Mouse (Mus musculus) heart, postnatal 10 days (tissue): ENCODE data around the gene Chn2. TPM values are rescaled to one million over a fixed set of nuclear protein-coding genes. Genes with fewer than 3 reads are reported as not detected.

ENCODE experiments used
- DNase-seq, 2 experiments: peaks; one replicate each; pipeline ENCODE4 v3.0.0; 2021
- intact Hi-C: fragments of 180-260 bp; cut with DNase I; formaldehyde crosslinking; loops from one replicate; pipeline ENCODE4 v1.15.1; 2025
- total RNA-seq, 2 experiments: library from RNA; stranded (reverse); gene quantifications; 2 replicates each; pipeline ENCODE4 v1.2.3; 2021

Gene Chn2
- total RNA-seq, 2 experiments from 2014 or later, result 5.2 to 6.0 TPM

GRCm38 (mm10) chr6:54041386-54042043 is 2.2 kb downstream of the Chn2 start:
- no peak for DNase-seq
- intact Hi-C loops, result no loop called here

GRCm38 (mm10) chr6:54042142-54042541 is 2.8 kb downstream of the Chn2 start:
- no peak for DNase-seq
- intact Hi-C loops, result no loop called here

- no peak for DNase-seq
- intact Hi-C loops, result no loop called here
These were observed 4.2 kb downstream of the Chn2 start for GRCm38 (mm10) chr6:54043536-54043935.

GRCm38 (mm10) chr6:54045748-54046721 is 6.7 kb downstream of the Chn2 start:
- intact Hi-C loops, result no loop called here
- DNase-seq, result no peak

DNA sequence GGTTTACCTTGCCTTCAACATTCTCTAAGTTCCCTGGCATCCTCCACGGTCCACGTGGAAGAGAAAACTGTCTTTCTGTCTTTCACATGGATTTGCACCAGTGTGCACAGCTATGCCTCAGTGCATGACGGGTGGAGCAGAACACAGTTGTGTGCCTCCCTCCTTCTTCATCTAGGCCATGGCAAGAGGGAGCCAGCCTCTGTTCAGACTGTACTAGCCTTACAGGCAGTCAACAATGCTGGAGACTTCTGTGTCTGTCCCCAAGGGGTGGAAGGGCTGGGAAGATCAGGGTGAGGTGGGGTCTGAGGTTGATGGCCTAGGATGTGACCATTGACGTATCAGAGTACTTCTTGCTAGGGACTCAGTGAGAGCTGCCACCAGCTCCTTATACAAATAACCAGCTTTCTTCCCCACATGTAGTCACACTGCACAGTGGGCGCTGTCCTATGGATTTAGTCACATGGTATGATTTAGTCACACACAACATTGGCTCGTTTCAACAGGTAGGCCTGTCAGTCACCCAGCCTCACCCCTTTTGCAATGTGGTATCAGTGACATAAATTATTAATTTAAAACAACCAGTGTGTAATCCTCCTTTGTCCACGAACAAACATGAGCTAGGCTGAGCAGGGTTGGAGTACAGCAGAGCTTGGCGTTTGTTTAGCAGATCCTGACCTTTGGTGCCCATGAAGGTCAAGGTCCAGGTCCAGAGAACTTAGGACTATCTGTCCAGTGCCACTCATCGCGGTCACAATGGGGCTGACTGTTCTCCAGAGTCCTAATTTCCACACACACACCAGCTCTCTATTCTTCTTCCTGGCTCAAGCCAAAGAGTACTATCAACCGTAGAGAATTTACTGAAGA is 7.8 kb downstream of the Chn2 start:
- intact Hi-C loops, result no loop called here
- no peak for DNase-seq

- intact Hi-C loops, result no loop called here
These were observed 9.4 kb downstream of the Chn2 start for GRCm38 (mm10) chr6:54048768-54049167.

DNA sequence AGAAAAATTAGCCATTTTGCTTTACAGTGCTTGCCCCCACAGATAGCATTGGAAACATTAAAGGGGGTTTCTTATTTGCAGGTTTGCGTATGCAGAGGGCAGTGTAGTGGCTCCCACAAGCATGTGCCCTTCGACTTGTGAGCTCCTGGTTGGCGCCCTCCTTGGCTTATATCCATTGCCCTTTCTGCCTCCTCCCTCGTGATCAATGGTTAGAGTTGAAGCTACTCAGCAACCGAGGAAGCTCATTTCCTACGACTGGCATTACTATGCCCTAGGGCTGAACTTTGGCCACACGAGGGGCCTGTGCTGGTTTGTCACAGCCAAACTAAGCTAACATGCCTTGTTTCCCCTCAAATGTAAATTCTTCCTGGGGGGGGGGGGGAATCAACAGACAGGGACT is 11.8 kb downstream of the Chn2 start:
- intact Hi-C loops, result no loop called here
- DNase-seq, result no peak

More at GRCm38 (mm10) chr6:54048768-54049167, 9.4 kb downstream of the Chn2 start:
- DNase-seq, result no peak

- intact Hi-C loops, result no loop called here
- DNase-seq, result no peak
These were observed 12.8 kb downstream of the Chn2 start for GRCm38 (mm10) chr6:54052124-54052523.

GRCm38 (mm10) chr6:54052666-54053065 is 13.3 kb downstream of the Chn2 start:
- intact Hi-C loops, result no loop called here
- no peak for DNase-seq

GRCm38 (mm10) chr6:54053316-54053715 is 14.0 kb downstream of the Chn2 start:
- intact Hi-C loops, result no loop called here
- DNase-seq, result no peak

DNA sequence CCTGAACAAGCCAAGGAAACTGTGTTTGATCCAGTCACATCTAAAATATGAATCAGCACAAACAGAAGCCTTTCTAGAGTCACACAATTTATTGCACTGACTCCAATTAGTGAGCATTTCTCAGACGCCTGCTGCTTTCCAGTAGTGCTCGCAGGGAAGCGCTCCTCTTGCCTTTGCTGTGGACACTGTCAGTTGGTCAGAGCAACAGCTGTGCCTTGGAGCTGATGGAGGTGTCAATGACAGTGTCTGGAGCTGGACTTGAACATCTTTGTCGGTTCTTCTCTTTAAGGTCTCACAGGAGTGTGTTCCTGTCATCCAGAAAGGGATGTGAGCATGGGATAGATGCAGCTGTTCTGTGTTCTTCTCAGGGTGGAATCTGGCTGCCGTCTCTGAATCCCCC is 16.0 kb downstream of the Chn2 start:
- DNase-seq, result no peak
- intact Hi-C loops, result loop anchor here (5.0 kb wide), 1 partner anchor 47 kb away; no protein-coding TSS in a partner anchor

- intact Hi-C loops, result loop anchor here (5.0 kb wide), 1 partner anchor 45 kb away; no protein-coding TSS in a partner anchor
- no peak for DNase-seq
These were observed 17.5 kb downstream of the Chn2 start for GRCm38 (mm10) chr6:54056548-54057532.

DNA sequence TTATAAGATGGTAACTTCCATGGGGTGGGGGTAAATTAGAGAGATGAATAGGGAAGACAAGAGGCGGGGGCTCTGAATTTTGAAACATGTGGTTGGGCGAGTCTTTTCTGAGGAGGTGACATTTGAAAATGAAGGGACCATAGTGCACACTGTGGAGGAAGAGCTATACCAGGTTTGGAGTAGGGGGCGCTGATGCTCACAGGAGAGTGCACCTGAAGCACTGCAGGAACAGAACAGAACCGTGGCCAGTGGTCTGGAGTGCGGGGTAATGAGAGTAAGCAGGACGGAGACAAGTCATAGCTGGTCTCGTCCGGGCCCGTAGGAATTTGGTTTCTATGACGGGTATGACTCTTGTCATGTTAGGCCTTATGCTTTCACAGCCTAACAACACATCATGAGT is 18.3 kb downstream of the Chn2 start:
- no peak for DNase-seq
- intact Hi-C loops, result loop anchor here (5.0 kb wide), 1 partner anchor 45 kb away; no protein-coding TSS in a partner anchor

DNA sequence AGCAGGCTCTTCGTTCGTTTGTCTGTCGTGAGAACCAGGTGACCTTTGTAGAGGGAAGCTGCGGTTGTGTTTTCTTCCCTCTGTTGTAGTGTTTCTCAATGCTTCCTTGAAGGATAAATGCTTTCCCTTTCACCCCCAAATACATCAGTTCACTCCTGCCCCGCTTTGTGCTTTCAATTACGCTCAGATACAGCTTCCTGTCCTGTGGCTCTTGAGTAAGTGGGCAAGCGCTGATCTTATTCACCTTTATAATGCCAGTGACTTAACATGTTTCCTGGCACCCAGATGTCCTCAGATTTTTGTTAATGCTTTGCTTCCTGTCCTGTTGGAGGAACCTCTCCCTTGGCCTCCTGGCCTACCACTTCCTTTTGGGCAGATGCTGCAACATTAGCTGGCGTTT is 19.5 kb downstream of the Chn2 start:
- DNase-seq, result no peak
- intact Hi-C loops, result loop anchor here (5.0 kb wide), 1 partner anchor 43 kb away; no protein-coding TSS in a partner anchor

- intact Hi-C loops, result no loop called here
- no peak for DNase-seq
These were observed 20.9 kb downstream of the Chn2 start for GRCm38 (mm10) chr6:54060258-54060657.

- no peak for DNase-seq
- intact Hi-C loops, result no loop called here
These were observed 22.0 kb downstream of the Chn2 start for GRCm38 (mm10) chr6:54061375-54061774.

- intact Hi-C loops, result no loop called here
- no peak for DNase-seq
These were observed 24.5 kb downstream of the Chn2 start for GRCm38 (mm10) chr6:54063878-54064277.

GRCm38 (mm10) chr6:54067380-54067779 is 28.0 kb downstream of the Chn2 start:
- DNase-seq, result no peak
- intact Hi-C loops, result no loop called here

DNA sequence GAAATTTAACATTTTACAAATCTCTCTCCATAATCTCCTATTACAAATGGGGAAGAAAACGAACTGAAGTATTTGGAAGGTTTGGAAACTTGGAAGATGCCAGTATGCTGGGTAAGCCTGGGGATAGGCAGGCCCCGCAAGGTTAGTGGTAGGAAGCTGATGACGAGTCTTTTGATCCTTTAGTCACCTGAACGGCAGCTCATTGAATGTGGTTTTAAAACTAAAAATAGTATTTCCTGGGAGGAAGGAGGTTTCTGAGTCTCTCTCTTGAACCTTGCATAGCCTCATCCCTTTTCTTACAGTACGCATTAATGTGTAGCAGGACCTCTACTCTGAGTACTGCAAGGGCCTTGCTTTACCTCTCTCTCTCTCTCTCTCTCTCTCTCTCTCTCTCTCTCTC is 29.5 kb downstream of the Chn2 start:
- intact Hi-C loops, result no loop called here
- no peak for DNase-seq
